Mouse (Mus musculus) erythroblast, embryonic 14.5 days (primary cell): ENCODE results near the gene Fbxo42.

Experiments
- GATA1 ChIP-seq: IDR thresholded peaks from 2 replicates; pipeline ENCODE4 v1.6.1; 2012; ENCODE audit warnings: low read length, inconsistent platforms, mixed read lengths
- TAL1 ChIP-seq: IDR thresholded peaks from 3 replicates; pipeline ENCODE4 v1.6.1; 2012; ENCODE audit warnings: low read length, inconsistent platforms, mixed read lengths

DNA sequence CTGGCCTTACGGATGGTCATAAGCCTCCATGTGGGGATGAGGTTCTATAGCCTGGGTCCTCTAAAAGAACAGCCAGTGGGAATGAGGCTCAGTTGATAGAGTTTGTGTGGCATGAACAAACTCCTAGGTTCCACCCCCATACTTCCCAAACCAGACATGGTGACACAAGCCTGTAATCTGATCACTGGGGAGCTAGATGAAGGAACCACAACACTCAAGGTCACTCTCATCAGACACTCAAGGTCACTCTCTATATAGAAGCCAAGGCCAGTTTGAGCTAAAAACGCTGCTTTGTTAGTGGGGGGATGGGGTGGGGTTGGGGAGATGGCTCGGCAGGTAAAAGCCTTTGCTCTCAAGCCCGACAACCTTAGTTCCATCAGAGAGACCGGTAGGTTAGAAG is 47.8 kb upstream of the Fbxo42 start:
- TF ChIP-seq TAL1 (no peak), GATA1 (no peak)
